Mouse (Mus musculus) lung, embryonic 16.5 days (tissue): ENCODE results near the gene Vstm5. TPM values are rescaled to one million over a fixed set of nuclear protein-coding genes. Genes with fewer than 3 reads are reported as not detected.

Experiments
- polyA plus RNA-seq: library from polyadenylated mRNA; unstranded; fragments of >200 nt; fragmentation: Nextera tagmentation; extraction: Ambion mirVana; gene quantifications from 2 replicates; pipeline ENCODE4 v1.2.1, GENCODE M21; 2015

The Vstm5 gene
- polyA plus RNA-seq, 1 experiment from 2014 or later = 0.84 TPM

Other genes starting within 250 kb of the Vstm5 start
- gene Panx1, start 193.6 kb upstream of the Vstm5 start, polyA plus RNA-seq = 23.0 and 27.3 TPM in 2 replicates
- not detected in 2 replicates for gene Hephl1, start 126.9 kb upstream of the Vstm5 start, polyA plus RNA-seq
- 30.9 and 34.4 TPM in 2 replicates for gene Med17, start 40.9 kb downstream of the Vstm5 start, polyA plus RNA-seq
- 58.3 and 67.0 TPM in 2 replicates for gene Taf1d, start 67.2 kb downstream of the Vstm5 start, polyA plus RNA-seq
- gene 4931406C07Rik, start 67.4 kb downstream of the Vstm5 start, polyA plus RNA-seq = 8.5 and 10.5 TPM in 2 replicates
- gene Cep295, start 118.7 kb downstream of the Vstm5 start, polyA plus RNA-seq = 15.8 and 18.9 TPM in 2 replicates